Mouse (Mus musculus): ENCODE data around the gene Mepe. TPM values are rescaled to one million over a fixed set of nuclear protein-coding genes. Genes with fewer than 3 reads are reported as not detected.

Mepe gene
- total and polyA plus RNA-seq, 2 experiments: not detected

GRCm38 (mm10) chr5:104374308-104374660, 49.2 kb downstream of the Mepe start:
- peak; percentile 65 for DNase-seq (ENCODE audit: extremely low read depth, low read depth, low spot score)
- Histone ChIP-seq H3K27ac (replicated peaks; ENCODE audit: insufficient read depth, low read depth, low read length) (no peak overlapping the region), H3K4me1 (ENCODE audit: control insufficient read depth, insufficient read depth, low read length) (peaks cover 9% of the 10 kb centered on the region; the same call in 1 of the 2 replicates), H3K9ac (ENCODE audit: low read depth, low read length) (no peak overlapping the region), H3K36me3 (ENCODE audit: control insufficient read depth, insufficient read depth, low read length) (no peaks in the 10 kb centered on the region), H3K4me3 (ENCODE audit: insufficient read depth, low read depth, low read length) (no peak overlapping the region), H3K79me2 (ENCODE audit: control insufficient read depth, insufficient read depth, low read length) (no peaks in the 10 kb centered on the region), H3K27me3 (ENCODE audit: control insufficient read depth, insufficient read depth, low read length) (no peaks in the 10 kb centered on the region)
- TF ChIP-seq POLR2A (IDR thresholded peaks at IDR 0.05; ENCODE audit: extremely low read depth, insufficient read depth, low read length): no peak
- no peak for TF ChIP-seq CTCF (IDR thresholded peaks at IDR 0.05; ENCODE audit: low read depth, low read length)
- 12% methylated on average over 6 of the region's 6 CpGs for WGBS

DNA sequence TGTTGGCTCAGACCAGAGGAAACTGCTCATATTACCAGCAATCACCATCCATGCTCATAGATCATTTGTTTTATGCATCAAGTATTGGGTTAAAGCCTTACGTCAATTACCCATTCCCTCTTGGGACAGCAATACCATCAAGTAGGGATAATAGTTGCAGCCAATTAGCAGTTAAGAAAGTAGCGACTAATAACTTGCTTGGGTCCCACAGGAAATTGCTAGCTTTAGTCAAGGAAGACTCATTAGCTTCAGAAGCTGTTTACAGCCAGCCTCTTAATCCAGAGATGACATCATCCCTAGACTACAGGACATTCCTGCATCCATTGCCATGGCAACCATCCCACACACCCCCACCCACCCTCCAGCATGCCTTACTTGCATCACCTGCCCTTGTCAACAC, 50.0 kb downstream of the Mepe start:
- TF ChIP-seq CTCF (IDR thresholded peaks at IDR 0.05; ENCODE audit: low read depth, low read length) (no peak), POLR2A (IDR thresholded peaks at IDR 0.05; ENCODE audit: extremely low read depth, insufficient read depth, low read length) (no peak)
- Histone ChIP-seq H3K9ac (ENCODE audit: low read depth, low read length) (no peak overlapping the region), H3K27ac (replicated peaks; ENCODE audit: insufficient read depth, low read depth, low read length) (no peak overlapping the region), H3K27me3 (ENCODE audit: control insufficient read depth, insufficient read depth, low read length) (no peaks in the 10 kb centered on the region), H3K4me1 (ENCODE audit: control insufficient read depth, insufficient read depth, low read length) (peaks cover 6% of the 10 kb centered on the region; the same call in 1 of the 2 replicates), H3K36me3 (ENCODE audit: control insufficient read depth, insufficient read depth, low read length) (no peaks in the 10 kb centered on the region), H3K79me2 (ENCODE audit: control insufficient read depth, insufficient read depth, low read length) (no peaks in the 10 kb centered on the region), H3K4me3 (ENCODE audit: insufficient read depth, low read depth, low read length) (no peak overlapping the region)
- 82% methylated on average over 2 of the region's 2 CpGs for WGBS
- DNase-seq (ENCODE audit: extremely low read depth, low read depth, low spot score): no peak

DNA sequence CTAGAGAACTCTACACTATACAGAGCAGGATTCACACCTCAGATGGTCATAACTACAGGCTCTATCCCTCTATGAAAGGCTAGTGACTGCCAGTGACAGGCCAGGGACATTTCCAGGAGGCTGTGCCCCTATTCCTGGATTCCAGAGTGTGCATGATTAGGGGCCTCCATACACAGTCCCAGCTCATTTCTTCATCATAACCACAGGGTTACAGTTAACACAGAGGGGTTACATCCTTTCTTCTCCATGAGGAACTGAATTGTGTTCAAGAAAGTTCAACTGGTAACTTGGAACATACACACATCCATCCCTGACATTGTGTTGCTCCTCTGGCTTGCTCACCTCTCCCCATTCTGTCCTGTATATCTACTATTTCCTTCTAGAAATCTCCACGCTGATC, 51.8 kb downstream of the Mepe start:
- DNase-seq (ENCODE audit: extremely low read depth, low read depth, low spot score): no peak
- Histone ChIP-seq H3K36me3 (ENCODE audit: control insufficient read depth, insufficient read depth, low read length) (no peaks in the 10 kb centered on the region), H3K27me3 (ENCODE audit: control insufficient read depth, insufficient read depth, low read length) (no peaks in the 10 kb centered on the region), H3K4me3 (ENCODE audit: insufficient read depth, low read depth, low read length) (no peak overlapping the region), H3K9ac (ENCODE audit: low read depth, low read length) (no peak overlapping the region), H3K27ac (replicated peaks; ENCODE audit: insufficient read depth, low read depth, low read length) (no peak overlapping the region), H3K4me1 (ENCODE audit: control insufficient read depth, insufficient read depth, low read length) (peaks cover 6% of the 10 kb centered on the region; the same call in 1 of the 2 replicates), H3K79me2 (ENCODE audit: control insufficient read depth, insufficient read depth, low read length) (no peaks in the 10 kb centered on the region)
- 81% methylated on average over 1 of the region's 1 CpGs for WGBS
- no peak for TF ChIP-seq POLR2A (IDR thresholded peaks at IDR 0.05; ENCODE audit: extremely low read depth, insufficient read depth, low read length)
- TF ChIP-seq CTCF (IDR thresholded peaks at IDR 0.05; ENCODE audit: low read depth, low read length): no peak

GRCm38 (mm10) chr5:104380574-104380973, 55.4 kb downstream of the Mepe start:
- H3K36me3 ChIP-seq (ENCODE audit: control insufficient read depth, insufficient read depth, low read length): no peaks in the 10 kb centered on the region
- H3K27me3 ChIP-seq (ENCODE audit: control insufficient read depth, insufficient read depth, low read length): no peaks in the 10 kb centered on the region
- no peak overlapping the region for H3K9ac ChIP-seq (ENCODE audit: low read depth, low read length)
- H3K4me1 ChIP-seq (ENCODE audit: control insufficient read depth, insufficient read depth, low read length): no peaks in the 10 kb centered on the region
- no peak overlapping the region for H3K4me3 ChIP-seq (ENCODE audit: insufficient read depth, low read depth, low read length)
- no peak overlapping the region for H3K27ac ChIP-seq (replicated peaks; ENCODE audit: insufficient read depth, low read depth, low read length)
- TF ChIP-seq POLR2A (IDR thresholded peaks at IDR 0.05; ENCODE audit: extremely low read depth, insufficient read depth, low read length): no peak
- TF ChIP-seq CTCF (IDR thresholded peaks at IDR 0.05; ENCODE audit: low read depth, low read length): no peak
- WGBS: 95% methylated on average over 1 of the region's 1 CpGs
- no peak for DNase-seq (ENCODE audit: extremely low read depth, low read depth, low spot score)
- H3K79me2 ChIP-seq (ENCODE audit: control insufficient read depth, insufficient read depth, low read length): no peaks in the 10 kb centered on the region

- DNase-seq (ENCODE audit: extremely low read depth, low read depth, low spot score): no peak
- no peak overlapping the region for H3K27ac ChIP-seq (replicated peaks; ENCODE audit: insufficient read depth, low read depth, low read length)
- H3K27me3 ChIP-seq (ENCODE audit: control insufficient read depth, insufficient read depth, low read length): no peaks in the 10 kb centered on the region
- no peak overlapping the region for H3K4me3 ChIP-seq (ENCODE audit: insufficient read depth, low read depth, low read length)
- H3K79me2 ChIP-seq (ENCODE audit: control insufficient read depth, insufficient read depth, low read length): no peaks in the 10 kb centered on the region
- 62% methylated on average over 4 of the region's 7 CpGs for WGBS
- TF ChIP-seq POLR2A (IDR thresholded peaks at IDR 0.05; ENCODE audit: extremely low read depth, insufficient read depth, low read length): no peak
- TF ChIP-seq CTCF (IDR thresholded peaks at IDR 0.05; ENCODE audit: low read depth, low read length): no peak
- H3K4me1 ChIP-seq (ENCODE audit: control insufficient read depth, insufficient read depth, low read length): no peaks in the 10 kb centered on the region
- no peaks in the 10 kb centered on the region for H3K36me3 ChIP-seq (ENCODE audit: control insufficient read depth, insufficient read depth, low read length)
- no peak overlapping the region for H3K9ac ChIP-seq (ENCODE audit: low read depth, low read length)
Observed at GRCm38 (mm10) chr5:104381671-104382070, 56.5 kb downstream of the Mepe start.

- Histone ChIP-seq H3K4me3 (ENCODE audit: insufficient read depth, low read depth, low read length) (no peak overlapping the region), H3K79me2 (ENCODE audit: control insufficient read depth, insufficient read depth, low read length) (no peaks in the 10 kb centered on the region), H3K27ac (replicated peaks; ENCODE audit: insufficient read depth, low read depth, low read length) (no peak overlapping the region), H3K4me1 (ENCODE audit: control insufficient read depth, insufficient read depth, low read length) (no peaks in the 10 kb centered on the region), H3K9ac (ENCODE audit: low read depth, low read length) (no peak overlapping the region), H3K36me3 (ENCODE audit: control insufficient read depth, insufficient read depth, low read length) (no peaks in the 10 kb centered on the region), H3K27me3 (ENCODE audit: control insufficient read depth, insufficient read depth, low read length) (no peaks in the 10 kb centered on the region)
- WGBS: 80% methylated on average over 7 of the region's 7 CpGs
- DNase-seq (ENCODE audit: extremely low read depth, low read depth, low spot score): no peak
- TF ChIP-seq POLR2A (IDR thresholded peaks at IDR 0.05; ENCODE audit: extremely low read depth, insufficient read depth, low read length): no peak
- TF ChIP-seq CTCF (IDR thresholded peaks at IDR 0.05; ENCODE audit: low read depth, low read length): no peak
Observed at GRCm38 (mm10) chr5:104384540-104384939, 59.4 kb downstream of the Mepe start.
